Mouse (Mus musculus) small intestine, adult 2 months (tissue): ENCODE results near the gene Pdcd10. TPM values are rescaled to one million over a fixed set of nuclear protein-coding genes. Genes with fewer than 3 reads are reported as not detected.

Experiments
- H3K27ac ChIP-seq: fragments of 200-500 bp; 2 replicates; pipeline ENCODE4 v1.5.1; 2012; ENCODE audit warnings: low read depth, low read length, control low read depth, inconsistent platforms; ENCODE audit not compliant: insufficient read depth
- H3K27me3 ChIP-seq: fragments of 200-500 bp; 2 replicates; pipeline ENCODE4 v1.6.1; 2012; ENCODE audit warnings: mild to moderate bottlenecking, moderate library complexity, low read length, inconsistent platforms; ENCODE audit not compliant: control insufficient read depth, insufficient read depth
- H3K36me3 ChIP-seq: fragments of 200-500 bp; 2 replicates; pipeline ENCODE4 v1.6.1; 2012; ENCODE audit warnings: mild to moderate bottlenecking, low read length, control low read depth, inconsistent platforms; ENCODE audit not compliant: control insufficient read depth, insufficient read depth
- H3K4me1 ChIP-seq: fragments of 200-500 bp; 2 replicates; pipeline ENCODE4 v1.6.1; 2012; ENCODE audit warnings: low read length, inconsistent platforms, mixed read lengths; ENCODE audit not compliant: control insufficient read depth, insufficient read depth, insufficient read length
- H3K4me3 ChIP-seq: fragments of 200-500 bp; 2 replicates; pipeline ENCODE4 v1.5.1; 2012; ENCODE audit warnings: low read depth, mild to moderate bottlenecking, control low read depth, inconsistent platforms, low read length, moderate library complexity
- CTCF ChIP-seq: fragments of 200-500 bp; IDR thresholded peaks from 2 replicates; pipeline ENCODE4 v1.5.1; 2012; ENCODE audit warnings: low read depth, mild to moderate bottlenecking, control low read depth, inconsistent platforms, low read length, moderate library complexity, mixed read lengths; ENCODE audit not compliant: insufficient replicate concordance, insufficient read length; ENCODE audit errors: extremely low read depth
- POLR2A ChIP-seq: fragments of 200-500 bp; IDR thresholded peaks from 2 replicates; pipeline ENCODE4 v1.6.1; 2012; ENCODE audit warnings: low read depth, mild to moderate bottlenecking, control low read depth, inconsistent platforms, low read length, moderate library complexity
- WGBS: fragments of 180-500 bp; shearing (Covaris S2); methylation state at CpG from one replicate; pipeline ENCODE4 v1.1.7; 2018; 5-methylcytosine and 5-hydroxymethylcytosine counted together
- polyA plus RNA-seq: library from polyadenylated mRNA; depleted of rRNA; stranded (reverse); fragments of >200 nt; gene quantifications from 2 replicates; pipeline ENCODE4 v1.2.3, GENCODE M21; 2012; rRNA removed

The Pdcd10 gene
- 0.25 and 0.47 TPM in 2 replicates for polyA plus RNA-seq

- Histone ChIP-seq H3K27ac (peak within 1 kb of the TSS; percentile 61), H3K27me3 (no peaks in the 10 kb centered on the region), H3K4me1 (peaks cover 2% of the 10 kb centered on the region; the same call in 1 of the 2 replicates), H3K36me3 (no peaks in the 10 kb centered on the region), H3K4me3 (peak within 1 kb of the TSS; percentile 67)
- under 1% methylated on average over 35 of the region's 35 CpGs for WGBS
- TF ChIP-seq CTCF (no peak), POLR2A (peak; percentile 66)
Observed at GRCm38 (mm10) chr3:75556695-75557291, at the start of gene Pdcd10. Pdcd10 (minus strand) TSS chr3:75556856.

GRCm38 (mm10) chr3:75584898-75585297 is 28.2 kb upstream of the Pdcd10 start:
- TF ChIP-seq CTCF = no peak

DNA sequence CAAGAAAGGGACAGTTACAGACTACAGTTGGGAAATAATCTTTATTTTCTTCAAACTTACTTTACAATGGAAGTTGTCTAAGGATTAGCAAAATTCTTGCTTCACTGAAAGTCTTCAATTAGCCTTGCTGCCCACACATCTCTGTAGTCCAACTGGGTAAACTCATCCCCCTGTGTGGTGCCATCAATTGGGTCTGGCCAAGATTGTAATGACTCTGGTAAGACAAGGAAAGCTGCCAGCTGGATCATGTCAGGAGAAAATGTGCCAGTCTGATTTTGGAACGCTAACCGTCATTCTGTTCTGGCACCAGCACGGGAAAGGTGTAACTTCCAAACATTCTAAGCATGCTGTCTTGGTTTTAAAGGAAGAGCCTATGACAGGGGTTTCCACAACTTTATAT is 26.6 kb upstream of the Pdcd10 start:
- no peak overlapping the region for H3K4me3 ChIP-seq
- H3K27me3 ChIP-seq = no peaks in the 10 kb centered on the region
- WGBS = 77% methylated on average over 3 of the region's 3 CpGs
- no peaks in the 10 kb centered on the region for H3K36me3 ChIP-seq
- no peak for TF ChIP-seq POLR2A
- no peak for TF ChIP-seq CTCF
- no peaks in the 10 kb centered on the region for H3K4me1 ChIP-seq
- H3K27ac ChIP-seq = no peak overlapping the region

More at GRCm38 (mm10) chr3:75584898-75585297, 28.2 kb upstream of the Pdcd10 start:
- Histone ChIP-seq H3K36me3 (no peaks in the 10 kb centered on the region), H3K4me1 (no peaks in the 10 kb centered on the region), H3K27me3 (no peaks in the 10 kb centered on the region), H3K4me3 (no peak overlapping the region), H3K27ac (no peak overlapping the region)
- WGBS = 84% methylated on average over 4 of the region's 4 CpGs

DNA sequence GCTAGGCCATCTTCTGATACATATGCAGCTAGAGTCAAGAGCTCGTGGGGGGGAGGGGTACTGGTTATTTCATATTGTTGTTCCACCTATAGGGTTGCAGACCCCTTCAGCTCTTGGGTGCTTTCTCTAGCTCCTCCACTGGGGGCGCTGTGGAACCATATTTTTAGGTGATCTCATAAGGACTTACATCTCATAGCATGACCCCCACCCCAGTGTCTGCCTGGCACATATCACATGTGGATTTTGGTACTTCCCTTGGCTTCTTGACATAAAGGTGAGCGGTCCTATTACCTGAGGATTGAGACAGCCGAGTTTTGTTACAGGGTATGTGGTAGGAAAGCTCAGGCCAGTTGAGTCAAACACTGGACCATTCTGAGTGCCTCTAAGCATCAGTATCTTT is 22.7 kb upstream of the Pdcd10 start:
- Histone ChIP-seq H3K27ac (no peak overlapping the region), H3K4me1 (no peaks in the 10 kb centered on the region), H3K27me3 (no peaks in the 10 kb centered on the region), H3K36me3 (no peaks in the 10 kb centered on the region), H3K4me3 (no peak overlapping the region)
- WGBS = 54% methylated on average over 4 of the region's 4 CpGs
- TF ChIP-seq CTCF (no peak; the same call in 1 of the 2 replicates), POLR2A (no peak)

DNA sequence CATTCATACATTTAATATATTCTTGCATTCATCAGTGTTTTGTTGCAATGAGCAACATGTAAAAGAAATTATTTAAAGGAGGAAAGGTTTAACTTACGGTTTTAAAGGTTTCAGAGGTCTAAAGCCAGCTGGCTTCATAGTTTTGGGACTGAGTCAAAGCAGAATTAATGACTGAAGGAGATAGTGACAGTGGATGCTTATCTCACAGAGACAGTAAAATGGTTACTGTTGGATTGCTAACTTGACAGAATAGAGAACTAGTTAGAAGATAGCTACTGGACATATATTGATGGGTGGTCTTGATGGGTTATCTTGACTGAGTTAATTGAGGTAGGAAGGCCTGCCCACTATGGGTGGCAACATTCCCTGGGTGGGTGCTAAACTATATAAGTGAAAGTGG is 18.9 kb upstream of the Pdcd10 start:
- WGBS = 69% methylated on average over 1 of the region's 1 CpGs
- Histone ChIP-seq H3K4me3 (no peak overlapping the region), H3K36me3 (no peaks in the 10 kb centered on the region), H3K4me1 (no peaks in the 10 kb centered on the region), H3K27me3 (no peaks in the 10 kb centered on the region), H3K27ac (no peak overlapping the region)
- TF ChIP-seq CTCF (no peak), POLR2A (no peak)

DNA sequence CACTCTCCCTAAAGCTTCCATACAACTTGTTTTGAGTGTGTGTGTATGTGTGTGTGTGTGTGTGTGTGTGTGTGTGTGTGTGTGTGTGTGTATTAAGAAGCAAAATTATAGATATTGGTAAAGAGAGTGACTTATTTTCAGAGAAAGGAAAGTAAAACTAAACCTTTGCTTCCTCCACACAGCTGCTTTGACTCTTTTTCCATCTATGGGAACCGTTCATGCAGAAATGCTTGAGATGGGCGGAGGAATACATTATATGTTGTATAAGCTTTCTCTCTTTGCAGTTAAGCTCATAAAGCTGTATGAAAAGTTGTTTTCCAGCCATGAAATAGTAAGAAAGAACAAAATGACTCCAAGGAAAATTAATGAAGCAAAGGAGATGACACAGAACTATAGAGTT is 17.4 kb upstream of the Pdcd10 start:
- H3K27me3 ChIP-seq = no peaks in the 10 kb centered on the region
- no peak for TF ChIP-seq POLR2A
- TF ChIP-seq CTCF = no peak
- no peaks in the 10 kb centered on the region for H3K4me1 ChIP-seq
- H3K4me3 ChIP-seq = no peak overlapping the region
- H3K36me3 ChIP-seq = no peaks in the 10 kb centered on the region
- WGBS = 63% methylated on average over 2 of the region's 2 CpGs
- H3K27ac ChIP-seq = no peak overlapping the region

DNA sequence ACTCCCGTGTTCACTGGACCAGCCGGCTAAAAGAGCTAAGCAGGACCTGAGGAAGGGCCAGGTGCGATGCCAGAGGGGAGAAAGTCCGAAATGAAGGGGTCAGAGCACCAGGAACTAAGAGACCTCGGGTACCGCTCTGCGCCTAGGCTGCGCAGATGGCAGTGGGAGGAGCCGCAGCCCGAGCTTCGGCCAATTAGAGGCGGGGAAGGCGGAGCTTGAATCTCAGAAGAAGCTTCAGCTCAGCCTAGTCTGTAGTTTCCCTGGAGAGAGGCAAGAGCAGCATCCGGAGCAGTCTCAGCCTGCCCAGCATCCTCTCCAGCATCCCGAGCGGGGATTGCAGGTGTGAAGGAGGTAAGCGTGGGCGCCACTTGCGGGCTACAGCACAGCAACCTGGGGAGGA is 636 bp upstream of the Pdcd10 start, which contains the start of gene Serpini1:
Serpini1 (plus strand) TSS at position 256 of the 400 bp plus-strand sequence.
- peak within 1 kb of the TSS; percentile 61 for H3K27ac ChIP-seq
- peak; percentile 64 for TF ChIP-seq POLR2A
- TF ChIP-seq CTCF = no peak
- no peaks in the 10 kb centered on the region for H3K27me3 ChIP-seq
- under 1% methylated on average over 19 of the region's 19 CpGs for WGBS
- peaks cover 2% of the 10 kb centered on the region; the same call in 1 of the 2 replicates for H3K4me1 ChIP-seq
- H3K36me3 ChIP-seq = no peaks in the 10 kb centered on the region
- peak within 1 kb of the TSS; percentile 67 for H3K4me3 ChIP-seq
